Mouse (Mus musculus) spleen, postnatal 14 days (tissue): Measurements from ENCODE around the gene Zdhhc19.

ENCODE experiments used
- DNase-seq, 2 experiments: peaks; one replicate each; pipeline ENCODE4 v3.0.0; 2021 to 2022; ENCODE audit warnings: low spot score in 2 of 2

Zdhhc19 gene

GRCm38 (mm10) chr16:32495965-32496364 is at the start of gene Zdhhc19:
TSS of gene Zdhhc19 (plus strand) at chr16:32496265.
- DNase-seq, result no peak

GRCm38 (mm10) chr16:32446563-32447138 is 49.4 kb upstream of the Zdhhc19 start:
- no peak for DNase-seq

GRCm38 (mm10) chr16:32449665-32450064 is 46.4 kb upstream of the Zdhhc19 start:
- DNase-seq, result peak in 1 of 2 experiments; percentile 21

- DNase-seq, result no peak
These were observed 45.9 kb upstream of the Zdhhc19 start for GRCm38 (mm10) chr16:32450133-32450532.

GRCm38 (mm10) chr16:32453102-32453501 is 43.0 kb upstream of the Zdhhc19 start:
- no peak for DNase-seq

GRCm38 (mm10) chr16:32454646-32455045 is 41.4 kb upstream of the Zdhhc19 start:
- no peak for DNase-seq

GRCm38 (mm10) chr16:32456086-32456485 is 40.0 kb upstream of the Zdhhc19 start:
- DNase-seq, result no peak

GRCm38 (mm10) chr16:32456761-32457160 is 39.3 kb upstream of the Zdhhc19 start:
- no peak for DNase-seq

GRCm38 (mm10) chr16:32457589-32458386 is 38.3 kb upstream of the Zdhhc19 start:
- peak; percentile 20 to 54 for DNase-seq

- no peak for DNase-seq
These were observed 35.5 kb upstream of the Zdhhc19 start for GRCm38 (mm10) chr16:32460518-32460917.

GRCm38 (mm10) chr16:32461713-32462112 is 34.4 kb upstream of the Zdhhc19 start:
- no peak for DNase-seq

GRCm38 (mm10) chr16:32462950-32463349 is 33.1 kb upstream of the Zdhhc19 start:
- no peak for DNase-seq

GRCm38 (mm10) chr16:32463426-32463825 is 32.6 kb upstream of the Zdhhc19 start:
- DNase-seq, result no peak

GRCm38 (mm10) chr16:32464908-32465307 is 31.2 kb upstream of the Zdhhc19 start:
- DNase-seq, result no peak

GRCm38 (mm10) chr16:32468488-32468887 is 27.6 kb upstream of the Zdhhc19 start:
- no peak for DNase-seq

- no peak for DNase-seq
These were observed 26.5 kb upstream of the Zdhhc19 start for GRCm38 (mm10) chr16:32469404-32470105.

GRCm38 (mm10) chr16:32472276-32473015 is 23.6 kb upstream of the Zdhhc19 start:
- DNase-seq, result no peak

GRCm38 (mm10) chr16:32477315-32477714 is 18.8 kb upstream of the Zdhhc19 start:
- no peak for DNase-seq

GRCm38 (mm10) chr16:32479415-32479814 is 16.6 kb upstream of the Zdhhc19 start:
- no peak for DNase-seq

- no peak for DNase-seq
These were observed 11.6 kb upstream of the Zdhhc19 start for GRCm38 (mm10) chr16:32484431-32484871.

- DNase-seq, result no peak
These were observed 10.9 kb upstream of the Zdhhc19 start for GRCm38 (mm10) chr16:32485209-32485608.

GRCm38 (mm10) chr16:32486046-32486445 is 10.0 kb upstream of the Zdhhc19 start:
- DNase-seq, result no peak
